19 mouse cellular contexts compared by ENCODE assay signal in genomic region chr17:53061733-53062132, GRCm38 (mm10).
"Had no signal": no experiment of that assay in that cellular context is flagged by ENCODE, and none has a peak within 500 bp of the region (broad histone marks: within the 10 kb centered on the region; RNA-seq: fewer than 3 reads in every experiment).

No protein-coding gene starts in this region.

- H3K4me2 ChIP-seq: lung, embryonic 14.5 days; midbrain, embryonic 12.5 days; neural tube, embryonic 13.5 days; neural tube, embryonic 15.5 days; stomach, embryonic 15.5 days had no signal

- H3K9me3 ChIP-seq: midbrain, embryonic 12.5 days; neural tube, embryonic 13.5 days; neural tube, embryonic 15.5 days; stomach, embryonic 15.5 days had no signal

- H3K4me1 ChIP-seq: midbrain, embryonic 12.5 days; neural tube, embryonic 13.5 days; neural tube, embryonic 15.5 days; stomach, embryonic 15.5 days had no signal

- H3K27me3 ChIP-seq: midbrain, embryonic 12.5 days; neural tube, embryonic 13.5 days; neural tube, embryonic 15.5 days; stomach, embryonic 15.5 days had no signal

- H3K9ac ChIP-seq: liver, embryonic 14.5 days; lung, embryonic 14.5 days; midbrain, embryonic 12.5 days; neural tube, embryonic 13.5 days; neural tube, embryonic 15.5 days; stomach, embryonic 15.5 days had no signal

- DNase-seq: lung, adult 18-20 months; lung, embryonic 14.5 days; lung, postnatal 10 days; lung, postnatal 4 days; retina, postnatal 1 day; right cerebral cortex, adult 18-20 months; right cerebral cortex, postnatal 25 days; right cerebral cortex, postnatal 4 days; spleen, adult 18-20 months; thymus, adult 2 months; thymus, postnatal 25 days; thymus, postnatal 4 days had no signal

- H3K4me3 ChIP-seq: midbrain, embryonic 12.5 days; myocyte; neural tube, embryonic 13.5 days; neural tube, embryonic 15.5 days; stomach, embryonic 15.5 days had no signal

- H3K27ac ChIP-seq: liver, embryonic 14.5 days; midbrain, embryonic 12.5 days; neural tube, embryonic 13.5 days; neural tube, embryonic 15.5 days; stomach, embryonic 15.5 days; stomach, postnatal 0 days had no signal

- H3K36me3 ChIP-seq: midbrain, embryonic 12.5 days; neural tube, embryonic 13.5 days; neural tube, embryonic 15.5 days; stomach, embryonic 15.5 days had no signal
